Mouse (Mus musculus) G1E (cell line): Measurements from ENCODE around the gene Ppil4. TPM values are rescaled to one million over a fixed set of nuclear protein-coding genes. Genes with fewer than 3 reads are reported as not detected.

ENCODE experiments used
- ATAC-seq: 2 replicates; pipeline ENCODE4 v1.8.0; 2016; ENCODE audit warnings: mild to moderate bottlenecking; ENCODE audit not compliant: insufficient number of reproducible peaks, poor library complexity, low FRiP score, severe bottlenecking; ENCODE audit errors: extremely low read depth
- DNase-seq: peaks from one replicate; pipeline ENCODE4 v3.0.0; 2012; ENCODE audit warnings: low spot score
- H3K27me3 ChIP-seq: 2 replicates; pipeline ENCODE4 v1.6.1; 2012; ENCODE audit warnings: mild to moderate bottlenecking, low read length, inconsistent platforms; ENCODE audit not compliant: insufficient read depth
- H3K36me3 ChIP-seq: replicated peaks from 2 replicates; pipeline ENCODE3; 2012; ENCODE audit warnings: mild to moderate bottlenecking, inconsistent platforms
- H3K4me1 ChIP-seq: 2 replicates; pipeline ENCODE4 v1.6.1; 2012; ENCODE audit warnings: low read depth, low read length, inconsistent platforms, mixed read lengths; ENCODE audit not compliant: insufficient read depth
- H3K4me3 ChIP-seq: 2 replicates; pipeline ENCODE4 v1.5.1; 2012; ENCODE audit warnings: low read depth, mild to moderate bottlenecking, inconsistent platforms, low read length, moderate library complexity, mixed read lengths
- H3K9me3 ChIP-seq: replicated peaks from 2 replicates; pipeline ENCODE4 v1.6.1; 2012; ENCODE audit warnings: inconsistent platforms
- CTCF ChIP-seq: IDR thresholded peaks from 2 replicates; pipeline ENCODE4 v1.5.1; 2012; ENCODE audit warnings: low read depth, low read length, inconsistent platforms, mixed read lengths
- GATA1 ChIP-seq: IDR thresholded peaks from 2 replicates; pipeline ENCODE4 v1.6.1; 2012; ENCODE audit warnings: borderline replicate concordance, low read length, inconsistent platforms, mixed read lengths
- GATA2 ChIP-seq: IDR thresholded peaks from 2 replicates; pipeline ENCODE4 v1.6.1; 2012; ENCODE audit warnings: low read depth, low read length, inconsistent platforms, borderline replicate concordance
- POLR2AphosphoS5 ChIP-seq: IDR thresholded peaks from 2 replicates; pipeline ENCODE4 v1.6.1; 2012; ENCODE audit warnings: low read depth, low read length, inconsistent platforms; ENCODE audit not compliant: insufficient replicate concordance
- TAL1 ChIP-seq: conservative IDR thresholded peaks from 2 replicates; pipeline ENCODE4 v1.6.1; 2012; ENCODE audit warnings: low read depth, low read length, inconsistent platforms, mixed read lengths
- polyA plus RNA-seq: library from polyadenylated mRNA; stranded (reverse); fragments of >175 nt; gene quantifications from 2 replicates; pipeline ENCODE4 v1.2.3, GENCODE M21; 2012
- total RNA-seq, 2 experiments: library from RNA; stranded (forward) in 1 of 2; stranded (reverse) in 1 of 2; fragments of 200-1000 nt in 1 of 2; fragments of >200 nt in 1 of 2; fragmentation: Nextera tagmentation in 1 of 2; gene quantifications; 2 replicates each; pipeline ENCODE4 v1.2.3; 2014 to 2017

Ppil4 gene
- total and polyA plus RNA-seq, 3 experiments, result 7.3 to 97.7 (median 62.1) TPM

- Histone ChIP-seq H3K4me3 (no peak overlapping the region), H3K27me3 (peaks cover 2% of the 10 kb centered on the region; the same call in 1 of the 2 replicates), H3K4me1 (peaks cover 2% of the 10 kb centered on the region; the same call in 1 of the 2 replicates), H3K36me3 (no peaks in the 10 kb centered on the region), H3K9me3 (no peaks in the 10 kb centered on the region)
- TF ChIP-seq GATA1 (no peak), GATA2 (no peak), TAL1 (no peak), CTCF (no peak), POLR2AphosphoS5 (no peak)
- no peak for DNase-seq
- ATAC-seq, result no peak
Measured at GRCm38 (mm10) chr10:7861937-7862657, 69.4 kb downstream of the Ppil4 start.

- ATAC-seq (no peak), DNase-seq (no peak)
- no peak for TF ChIP-seq GATA1
- no peak for TF ChIP-seq GATA2
- TF ChIP-seq POLR2AphosphoS5, result no peak
- no peak for TF ChIP-seq CTCF
- TF ChIP-seq TAL1, result no peak
- H3K36me3 ChIP-seq, result no peaks in the 10 kb centered on the region
- H3K27me3 ChIP-seq, result peaks cover 8% of the 10 kb centered on the region; the same call in 1 of the 2 replicates
- H3K4me3 ChIP-seq, result no peak overlapping the region
- H3K4me1 ChIP-seq, result peaks cover 2% of the 10 kb centered on the region; the same call in 1 of the 2 replicates
- H3K9me3 ChIP-seq, result no peaks in the 10 kb centered on the region
Measured at GRCm38 (mm10) chr10:7863411-7863810, 70.7 kb downstream of the Ppil4 start.

GRCm38 (mm10) chr10:7864184-7864583, 71.5 kb downstream of the Ppil4 start:
- TF ChIP-seq GATA2 (no peak), CTCF (no peak), POLR2AphosphoS5 (no peak), TAL1 (no peak), GATA1 (no peak)
- ATAC-seq, result no peak
- peaks cover 8% of the 10 kb centered on the region; the same call in 1 of the 2 replicates for H3K27me3 ChIP-seq
- H3K4me3 ChIP-seq, result no peak overlapping the region
- no peaks in the 10 kb centered on the region for H3K36me3 ChIP-seq
- H3K9me3 ChIP-seq, result no peaks in the 10 kb centered on the region
- no peak for DNase-seq
- H3K4me1 ChIP-seq, result peaks cover 2% of the 10 kb centered on the region; the same call in 1 of the 2 replicates

GRCm38 (mm10) chr10:7864806-7865205, 72.1 kb downstream of the Ppil4 start:
- Histone ChIP-seq H3K36me3 (no peaks in the 10 kb centered on the region), H3K4me3 (no peak overlapping the region), H3K4me1 (peaks cover 2% of the 10 kb centered on the region; the same call in 1 of the 2 replicates), H3K27me3 (peaks cover 8% of the 10 kb centered on the region; the same call in 1 of the 2 replicates), H3K9me3 (no peaks in the 10 kb centered on the region)
- ATAC-seq, result no peak
- DNase-seq, result no peak
- TF ChIP-seq CTCF (no peak), GATA1 (no peak), GATA2 (no peak), POLR2AphosphoS5 (no peak), TAL1 (no peak)

GRCm38 (mm10) chr10:7866762-7867665, 74.3 kb downstream of the Ppil4 start:
- no peak for TF ChIP-seq GATA2
- no peak for TF ChIP-seq GATA1
- TF ChIP-seq TAL1, result no peak
- no peak for TF ChIP-seq POLR2AphosphoS5
- Histone ChIP-seq H3K4me1 (peaks cover 2% of the 10 kb centered on the region; the same call in 1 of the 2 replicates), H3K27me3 (peaks cover 8% of the 10 kb centered on the region; the same call in 1 of the 2 replicates), H3K4me3 (no peak overlapping the region), H3K36me3 (no peaks in the 10 kb centered on the region), H3K9me3 (no peaks in the 10 kb centered on the region)
- DNase-seq (no peak), ATAC-seq (no peak)

GRCm38 (mm10) chr10:7867666-7868030, 75.0 kb downstream of the Ppil4 start:
- peaks cover 5% of the 10 kb centered on the region; the same call in 1 of the 2 replicates for H3K27me3 ChIP-seq

More at GRCm38 (mm10) chr10:7867666-7868030, 75.0 kb downstream of the Ppil4 start:
- Histone ChIP-seq H3K36me3 (no peaks in the 10 kb centered on the region), H3K9me3 (no peaks in the 10 kb centered on the region), H3K4me3 (no peak overlapping the region), H3K4me1 (peaks cover 2% of the 10 kb centered on the region; the same call in 1 of the 2 replicates)
- DNase-seq (no peak), ATAC-seq (no peak)
- no peak for TF ChIP-seq GATA2
- TF ChIP-seq GATA1, result no peak
- TF ChIP-seq TAL1, result no peak
- no peak for TF ChIP-seq CTCF
- no peak for TF ChIP-seq POLR2AphosphoS5
